Mouse (Mus musculus) gonadal fat pad, adult 2 months (tissue): ENCODE measurements around the gene Slc25a3. TPM values are rescaled to one million over a fixed set of nuclear protein-coding genes. Genes with fewer than 3 reads are reported as not detected.
A peak's percentile ranks its signal among the peaks of the same experiment; 100 is the strongest.

ENCODE experiments used
- DNase-seq: peaks from one replicate; pipeline ENCODE4 v3.0.0-alpha.2; 2012; ENCODE audit warnings: low read depth
- polyA plus RNA-seq: library from polyadenylated mRNA; depleted of rRNA; stranded (reverse); fragments of >200 nt; gene quantifications from 2 replicates; pipeline ENCODE4 v1.2.3, GENCODE M21; 2012; rRNA removed

Gene Slc25a3
- polyA plus RNA-seq, 1 experiment = 214 TPM

DNA sequence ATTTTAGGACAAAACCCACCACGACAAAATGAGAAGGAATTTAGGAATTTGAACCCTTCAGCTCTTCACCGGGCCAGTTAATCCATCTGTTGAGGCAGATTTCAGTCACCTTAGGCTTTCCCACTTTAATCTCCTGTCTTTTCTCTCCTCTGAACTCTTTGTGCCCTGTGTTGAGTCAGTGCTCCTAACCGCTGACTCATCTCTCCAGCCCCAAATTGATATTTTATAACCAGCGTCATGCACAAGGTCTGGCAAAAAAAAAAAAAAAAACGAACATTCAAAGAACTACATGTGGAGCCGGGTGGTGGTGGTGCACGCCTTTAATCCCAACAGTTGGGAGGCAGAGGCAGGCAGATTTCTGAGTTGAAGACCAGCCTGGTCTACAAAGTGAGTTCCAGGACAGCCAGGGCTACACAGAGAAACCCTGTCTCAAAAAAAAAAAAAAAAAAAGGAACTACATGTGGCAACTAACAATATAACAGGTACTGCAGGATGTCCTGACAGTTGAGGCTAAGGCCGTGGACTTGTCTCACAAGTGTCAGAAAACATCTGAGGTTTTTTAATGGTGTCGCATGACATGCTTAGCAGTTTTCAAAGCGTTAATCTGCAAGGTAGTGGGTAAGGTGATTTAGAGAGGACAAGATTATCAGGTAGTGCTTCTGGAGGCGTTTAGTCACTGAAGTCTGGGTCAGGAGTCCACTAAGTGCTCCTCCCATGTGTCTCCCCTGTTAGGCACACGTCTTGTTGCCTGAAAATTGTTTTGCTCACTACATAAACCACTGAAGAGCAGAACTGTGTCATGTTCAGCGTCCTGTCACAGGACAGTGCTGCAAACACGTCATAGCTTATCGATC is 29.4 kb downstream of the Slc25a3 start:
- DNase-seq = no peak

DNA sequence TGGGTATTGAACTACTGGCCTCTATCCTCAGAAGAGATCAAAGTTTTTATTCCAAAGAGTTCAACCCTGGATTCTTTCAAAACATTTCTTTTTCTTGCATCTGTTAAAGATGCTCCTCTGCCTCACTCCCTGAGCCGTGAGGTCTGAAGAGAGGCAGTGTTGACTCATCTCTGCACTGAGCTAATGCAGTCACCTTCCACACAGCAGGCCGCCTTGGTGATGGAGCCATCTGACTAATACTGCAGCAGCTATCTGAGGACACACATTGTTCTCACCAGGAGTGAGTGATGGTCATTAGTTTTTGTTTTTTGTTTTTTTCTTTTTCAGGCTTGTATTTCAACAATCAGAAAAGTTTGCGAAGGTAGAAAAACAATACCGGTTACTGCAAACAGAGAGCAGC is 31.0 kb downstream of the Slc25a3 start:
- no peak for DNase-seq

- DNase-seq = no peak
Measured at GRCm38 (mm10) chr10:91083393-91083927, 40.4 kb downstream of the Slc25a3 start.

GRCm38 (mm10) chr10:91082550-91083392 is 41.1 kb downstream of the Slc25a3 start, which contains the start of the genes Apaf1 and Ikbip:
Gene Apaf1, minus strand, starts transcription at chr10:91082770.
Gene Ikbip, plus strand, starts transcription at chr10:91082940.
- DNase-seq = peak; percentile 52

DNA sequence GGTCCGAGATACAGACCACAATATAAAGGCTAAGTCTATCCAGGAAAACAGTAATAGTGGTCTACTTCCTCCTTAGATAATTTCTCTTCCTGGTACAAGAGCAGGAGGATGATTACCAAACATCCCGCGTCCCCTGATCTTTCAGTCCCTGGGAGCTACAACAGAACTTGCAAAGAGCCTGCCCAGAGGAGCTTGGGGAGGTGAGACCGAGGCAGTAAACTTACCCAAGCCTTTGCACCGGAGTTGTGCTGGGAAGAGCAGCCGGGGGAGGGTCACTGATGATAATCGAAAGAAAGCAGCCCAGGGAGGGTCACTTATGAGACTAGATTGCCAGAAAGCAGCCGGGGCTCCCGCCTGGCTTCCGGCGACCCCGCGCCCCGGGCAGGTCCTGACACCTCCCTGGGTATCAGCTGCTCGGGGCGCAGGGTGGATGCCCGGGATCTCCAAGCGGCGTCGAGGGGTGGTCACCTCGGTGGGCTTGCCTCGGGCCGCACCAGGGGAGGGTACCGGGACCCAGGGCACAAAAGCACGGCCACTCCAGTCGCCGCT is 41.8 kb downstream of the Slc25a3 start:
- DNase-seq = no peak

GRCm38 (mm10) chr10:91080540-91080939 is 43.3 kb downstream of the Slc25a3 start:
- no peak for DNase-seq

DNA sequence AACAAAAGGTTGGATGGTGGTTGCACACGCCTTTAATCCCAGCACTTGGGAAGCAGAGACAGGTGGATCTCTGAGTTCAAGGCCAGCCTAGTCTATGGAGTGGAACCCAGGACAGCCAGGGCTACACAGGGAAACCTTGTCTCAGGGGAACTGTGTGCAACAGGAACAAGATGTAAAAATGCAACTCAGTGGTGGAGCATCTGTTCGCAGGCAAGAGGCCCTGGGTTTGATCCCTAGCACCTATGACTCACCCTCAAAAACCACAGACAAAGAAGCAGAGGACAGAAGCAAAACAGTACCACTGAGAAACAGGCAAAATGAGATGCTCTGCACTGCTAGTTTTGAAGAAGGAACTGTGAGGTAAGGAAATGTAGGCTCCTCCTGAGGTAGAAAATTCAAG is 47.2 kb downstream of the Slc25a3 start:
- DNase-seq = no peak

GRCm38 (mm10) chr10:91073345-91073744 is 50.5 kb downstream of the Slc25a3 start:
- no peak for DNase-seq

- no peak for DNase-seq
Measured at GRCm38 (mm10) chr10:91071768-91072167, 52.1 kb downstream of the Slc25a3 start.

Other genes starting within 250 kb of the Slc25a3 start
- 3.3 and 3.6 TPM in 2 replicates for gene Apaf1, start 41.3 kb downstream of the Slc25a3 start, polyA plus RNA-seq
- gene Ikbip, start 41.1 kb downstream of the Slc25a3 start, polyA plus RNA-seq = 6.9 and 9.1 TPM in 2 replicates
- gene Tmpo, start 57.3 kb upstream of the Slc25a3 start, polyA plus RNA-seq = 22.4 and 29.5 TPM in 2 replicates